Mouse (Mus musculus): ENCODE results near the gene Trim72. TPM values are rescaled to one million over a fixed set of nuclear protein-coding genes. Genes with fewer than 3 reads are reported as not detected.

Gene Trim72
- polyA plus RNA-seq, 2 experiments, result 2.2 to 22.8 TPM

DNA sequence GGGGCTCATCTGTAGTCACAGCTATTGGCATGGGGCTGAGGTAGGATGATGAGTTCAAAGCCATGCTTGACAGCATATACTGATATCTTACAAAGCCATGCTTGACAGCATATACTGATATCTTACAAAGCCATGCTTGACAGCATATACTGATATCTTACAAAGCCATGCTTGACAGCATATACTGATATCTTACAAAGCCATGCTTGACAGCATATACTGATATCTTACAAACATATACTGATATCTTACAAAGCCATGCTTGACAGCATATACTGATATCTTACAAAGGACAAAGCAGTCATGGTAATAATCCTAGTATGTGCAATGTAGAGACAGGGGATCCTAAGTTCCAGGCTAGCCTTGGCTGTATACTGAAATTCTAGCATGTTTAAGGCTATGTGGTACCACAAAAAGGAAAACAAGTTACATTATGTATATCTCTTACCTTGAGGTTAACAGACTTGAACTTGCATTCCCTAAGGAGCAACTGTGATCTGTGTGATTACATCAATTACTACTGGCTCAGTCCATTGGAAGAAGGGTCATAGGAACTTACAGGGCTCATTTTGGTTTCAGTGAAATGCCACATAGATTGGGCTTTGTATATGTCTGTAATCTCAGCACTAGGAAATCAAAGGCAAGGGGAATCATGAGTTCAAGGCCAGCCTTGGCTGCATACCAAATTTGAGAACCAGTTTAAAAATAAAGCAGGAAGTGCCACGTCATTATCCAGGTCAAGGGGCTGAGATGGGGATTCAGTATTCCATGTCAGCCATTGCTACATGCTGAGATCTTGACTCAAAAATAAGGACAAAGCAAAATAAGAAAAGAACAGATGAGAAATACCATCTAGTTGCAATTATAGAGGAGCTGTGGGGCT is 3.4 kb upstream of the Trim72 start:
- Histone ChIP-seq H3K4me1 (ENCODE audit: control insufficient read depth, insufficient read depth, low read length) (peaks cover 15% of the 10 kb centered on the region), H3K4me3 (replicated peaks; ENCODE audit: low read length) (no peak overlapping the region), H3K27ac (replicated peaks; ENCODE audit: low read depth, low read length) (no peak overlapping the region), H3K36me3 (ENCODE audit: control insufficient read depth, insufficient read depth, low read length) (no peaks in the 10 kb centered on the region), H3K9me3 (ENCODE audit: control insufficient read depth, low read length) (no peaks in the 10 kb centered on the region), H3K4me2 (replicated peaks; ENCODE audit: low read depth, low read length, severe bottlenecking) (no peak overlapping the region), H3K9ac (ENCODE audit: low read depth, low read length, severe bottlenecking) (no peak overlapping the region), H3K27me3 (ENCODE audit: control insufficient read depth, insufficient read depth, low read length) (no peaks in the 10 kb centered on the region)
- ATAC-seq (ENCODE audit: low FRiP score, low read depth) (no peak), DNase-seq (ENCODE audit: low spot score) (no peak)
- WGBS, result 67% methylated on average over 1 of the region's 1 CpGs
- TF ChIP-seq POLR2A (IDR thresholded peaks at IDR 0.05; ENCODE audit: borderline replicate concordance, extremely low read depth, insufficient read depth, insufficient read length), result no peak

GRCm38 (mm10) chr7:128003098-128003497 is 651 bp upstream of the Trim72 start:
- DNase-seq (ENCODE audit: low spot score) (no peak), ATAC-seq (ENCODE audit: low FRiP score, low read depth) (no peak)
- Histone ChIP-seq H3K27ac (replicated peaks; ENCODE audit: low read depth, low read length) (no peak overlapping the region), H3K4me2 (replicated peaks; ENCODE audit: low read depth, low read length, severe bottlenecking) (no peak overlapping the region), H3K9ac (ENCODE audit: low read depth, low read length, severe bottlenecking) (no peak overlapping the region), H3K36me3 (ENCODE audit: control insufficient read depth, insufficient read depth, low read length) (no peaks in the 10 kb centered on the region), H3K4me1 (ENCODE audit: control insufficient read depth, insufficient read depth, low read length) (peaks cover 15% of the 10 kb centered on the region), H3K9me3 (ENCODE audit: control insufficient read depth, low read length) (no peaks in the 10 kb centered on the region), H3K4me3 (replicated peaks; ENCODE audit: low read length) (no peak overlapping the region), H3K27me3 (ENCODE audit: control insufficient read depth, insufficient read depth, low read length) (no peaks in the 10 kb centered on the region)
- WGBS, result 79% methylated on average over 6 of the region's 6 CpGs
- TF ChIP-seq POLR2A (IDR thresholded peaks at IDR 0.05; ENCODE audit: borderline replicate concordance, extremely low read depth, insufficient read depth, insufficient read length), result no peak

GRCm38 (mm10) chr7:128004150-128004486 is 369 bp downstream of the Trim72 start:
- WGBS, result 49% methylated on average over 5 of the region's 5 CpGs
- H3K36me3 ChIP-seq (ENCODE audit: control insufficient read depth, insufficient read depth, low read length), result no peaks in the 10 kb centered on the region
- H3K27ac ChIP-seq (replicated peaks; ENCODE audit: low read depth, low read length), result 0 out of 2 replicates have a peak overlapping the region, but pooled peaks have one; percentile 34
- no peak for TF ChIP-seq POLR2A (IDR thresholded peaks at IDR 0.05; ENCODE audit: borderline replicate concordance, extremely low read depth, insufficient read depth, insufficient read length)
- peak overlapping the region; percentile 34 for H3K4me2 ChIP-seq (replicated peaks; ENCODE audit: low read depth, low read length, severe bottlenecking)
- DNase-seq (ENCODE audit: low spot score) (no peak), ATAC-seq (ENCODE audit: low FRiP score, low read depth) (peak; percentile 81; the same call in 1 of the 2 replicates)
- no peaks in the 10 kb centered on the region for H3K9me3 ChIP-seq (ENCODE audit: control insufficient read depth, low read length)
- H3K4me1 ChIP-seq (ENCODE audit: control insufficient read depth, insufficient read depth, low read length), result peaks cover 15% of the 10 kb centered on the region
- peak overlapping the region; percentile 18 for H3K4me3 ChIP-seq (replicated peaks; ENCODE audit: low read length)
- peak overlapping the region; percentile 40; the same call in 1 of the 2 replicates for H3K9ac ChIP-seq (ENCODE audit: low read depth, low read length, severe bottlenecking)
- H3K27me3 ChIP-seq (ENCODE audit: control insufficient read depth, insufficient read depth, low read length), result no peaks in the 10 kb centered on the region

GRCm38 (mm10) chr7:128004487-128005362 is 976 bp downstream of the Trim72 start:
- TF ChIP-seq POLR2A (IDR thresholded peaks at IDR 0.05; ENCODE audit: borderline replicate concordance, extremely low read depth, insufficient read depth, insufficient read length), result no peak
- H3K27ac ChIP-seq (replicated peaks; ENCODE audit: low read depth, low read length), result peak overlapping the region; percentile 34; the same call in 1 of the 2 replicates

GRCm38 (mm10) chr7:128006193-128006592 is 2.4 kb downstream of the Trim72 start:
- no peak overlapping the region for H3K4me3 ChIP-seq (replicated peaks; ENCODE audit: low read length)
- H3K9me3 ChIP-seq (ENCODE audit: control insufficient read depth, low read length), result no peaks in the 10 kb centered on the region
- no peak overlapping the region for H3K27ac ChIP-seq (replicated peaks; ENCODE audit: low read depth, low read length)
- H3K9ac ChIP-seq (ENCODE audit: low read depth, low read length, severe bottlenecking), result no peak overlapping the region
- 72% methylated on average over 7 of the region's 7 CpGs for WGBS
- DNase-seq (ENCODE audit: low spot score) (no peak), ATAC-seq (ENCODE audit: low FRiP score, low read depth) (no peak)
- H3K27me3 ChIP-seq (ENCODE audit: control insufficient read depth, insufficient read depth, low read length), result no peaks in the 10 kb centered on the region
- H3K4me2 ChIP-seq (replicated peaks; ENCODE audit: low read depth, low read length, severe bottlenecking), result no peak overlapping the region
- no peak for TF ChIP-seq POLR2A (IDR thresholded peaks at IDR 0.05; ENCODE audit: borderline replicate concordance, extremely low read depth, insufficient read depth, insufficient read length)
- no peaks in the 10 kb centered on the region for H3K36me3 ChIP-seq (ENCODE audit: control insufficient read depth, insufficient read depth, low read length)
- H3K4me1 ChIP-seq (ENCODE audit: control insufficient read depth, insufficient read depth, low read length), result peaks cover 15% of the 10 kb centered on the region

More at GRCm38 (mm10) chr7:128004487-128005362, 976 bp downstream of the Trim72 start:
- Histone ChIP-seq H3K27me3 (ENCODE audit: control insufficient read depth, insufficient read depth, low read length) (no peaks in the 10 kb centered on the region), H3K36me3 (ENCODE audit: control insufficient read depth, insufficient read depth, low read length) (no peaks in the 10 kb centered on the region), H3K4me1 (ENCODE audit: control insufficient read depth, insufficient read depth, low read length) (peaks cover 15% of the 10 kb centered on the region), H3K9me3 (ENCODE audit: control insufficient read depth, low read length) (no peaks in the 10 kb centered on the region), H3K4me2 (replicated peaks; ENCODE audit: low read depth, low read length, severe bottlenecking) (peak overlapping the region; percentile 34), H3K9ac (ENCODE audit: low read depth, low read length, severe bottlenecking) (peak overlapping the region; percentile 40; the same call in 1 of the 2 replicates), H3K4me3 (replicated peaks; ENCODE audit: low read length) (peak overlapping the region; percentile 18)
- ATAC-seq (ENCODE audit: low FRiP score, low read depth) (peak; percentile 45; the same call in 1 of the 2 replicates), DNase-seq (ENCODE audit: low spot score) (peak; percentile 65)
- 13% methylated on average over 35 of the region's 35 CpGs for WGBS

Data from limb, embryonic 14.5 days (tissue).